32 mouse cellular contexts compared by ENCODE assay signal in genomic region chrX:129833887-129834286, GRCm38 (mm10).
"Had no signal": no experiment of that assay in that cellular context is flagged by ENCODE, and none has a peak within 500 bp of the region (broad histone marks: within the 10 kb centered on the region; RNA-seq: fewer than 3 reads in every experiment).

No protein-coding gene starts in this region.

- H3K4me3 ChIP-seq: limb, embryonic 10.5 days; limb, embryonic 12.5 days; limb, embryonic 13.5 days; limb, embryonic 15.5 days; liver, embryonic 12.5 days; liver, embryonic 13.5 days; liver, embryonic 15.5 days; lung, embryonic 15.5 days; megakaryocyte, embryonic 14.5 days; midbrain, embryonic 10.5 days; midbrain, embryonic 12.5 days; midbrain, embryonic 13.5 days; midbrain, embryonic 15.5 days; myocyte; neural tube, embryonic 12.5 days; neural tube, embryonic 13.5 days had no signal

- H3K9me3 ChIP-seq: limb, embryonic 10.5 days; limb, embryonic 12.5 days; limb, embryonic 13.5 days; limb, embryonic 15.5 days; liver, embryonic 12.5 days; liver, embryonic 13.5 days; liver, embryonic 15.5 days; lung, embryonic 15.5 days; megakaryocyte, embryonic 14.5 days; midbrain, embryonic 10.5 days; midbrain, embryonic 12.5 days; midbrain, embryonic 13.5 days; midbrain, embryonic 15.5 days; neural tube, embryonic 12.5 days; neural tube, embryonic 13.5 days had no signal

- H3K4me1 ChIP-seq: limb, embryonic 10.5 days; limb, embryonic 12.5 days; limb, embryonic 13.5 days; limb, embryonic 15.5 days; liver, embryonic 12.5 days; liver, embryonic 13.5 days; liver, embryonic 15.5 days; lung, embryonic 15.5 days; megakaryocyte, embryonic 14.5 days; midbrain, embryonic 10.5 days; midbrain, embryonic 12.5 days; midbrain, embryonic 13.5 days; midbrain, embryonic 15.5 days; neural tube, embryonic 12.5 days; neural tube, embryonic 13.5 days had no signal

- ATAC-seq: liver, embryonic 12.5 days; lung, postnatal 0 days; midbrain, embryonic 13.5 days; midbrain, embryonic 15.5 days; midbrain, embryonic 16.5 days had no signal

- H3K36me3 ChIP-seq: limb, embryonic 10.5 days; limb, embryonic 12.5 days; limb, embryonic 13.5 days; limb, embryonic 15.5 days; liver, embryonic 12.5 days; liver, embryonic 13.5 days; liver, embryonic 15.5 days; lung, embryonic 15.5 days; midbrain, embryonic 10.5 days; midbrain, embryonic 12.5 days; midbrain, embryonic 13.5 days; midbrain, embryonic 15.5 days; neural tube, embryonic 12.5 days; neural tube, embryonic 13.5 days had no signal

- H3K27ac ChIP-seq: limb, embryonic 10.5 days; limb, embryonic 12.5 days; limb, embryonic 13.5 days; limb, embryonic 15.5 days; liver, embryonic 12.5 days; liver, embryonic 13.5 days; liver, embryonic 14.5 days; liver, embryonic 15.5 days; lung, embryonic 15.5 days; macrophage; midbrain, embryonic 10.5 days; midbrain, embryonic 12.5 days; midbrain, embryonic 13.5 days; midbrain, embryonic 15.5 days; neural tube, embryonic 12.5 days; neural tube, embryonic 13.5 days had no signal

- H3K4me2 ChIP-seq: limb, embryonic 12.5 days; limb, embryonic 13.5 days; limb, embryonic 15.5 days; liver, embryonic 11.5 days; liver, embryonic 12.5 days; liver, embryonic 13.5 days; liver, embryonic 15.5 days; lung, embryonic 14.5 days; lung, embryonic 15.5 days; midbrain, embryonic 11.5 days; midbrain, embryonic 12.5 days; midbrain, embryonic 13.5 days; midbrain, embryonic 15.5 days; neural tube, embryonic 12.5 days; neural tube, embryonic 13.5 days had no signal

- DNase-seq: left cerebral cortex, postnatal 4 days; liver; liver, embryonic 13.5 days; lung, adult 18-20 months; lung, adult 2 months; lung, embryonic 14.5 days; lung, postnatal 10 days; lung, postnatal 14 days; lung, postnatal 36 days; lung, postnatal 4 days; midbrain, embryonic 14.5 days had no signal

- H3K9ac ChIP-seq: limb, embryonic 12.5 days; limb, embryonic 13.5 days; limb, embryonic 15.5 days; liver, embryonic 12.5 days; liver, embryonic 13.5 days; liver, embryonic 14.5 days; liver, embryonic 15.5 days; lung, embryonic 14.5 days; lung, embryonic 15.5 days; midbrain, embryonic 12.5 days; midbrain, embryonic 13.5 days; midbrain, embryonic 15.5 days; neural tube, embryonic 12.5 days; neural tube, embryonic 13.5 days had no signal

- H3K27me3 ChIP-seq: limb, embryonic 12.5 days; limb, embryonic 13.5 days; limb, embryonic 15.5 days; liver, embryonic 12.5 days; liver, embryonic 13.5 days; liver, embryonic 15.5 days; lung, embryonic 15.5 days; megakaryocyte, embryonic 14.5 days; midbrain, embryonic 12.5 days; midbrain, embryonic 13.5 days; midbrain, embryonic 15.5 days; neural tube, embryonic 12.5 days; neural tube, embryonic 13.5 days had no signal
